Mouse (Mus musculus) testis, postnatal 14 days (tissue): ENCODE data around the gene Atxn1.

ENCODE experiments used
- DNase-seq: peaks from one replicate; pipeline ENCODE4 v3.0.0; 2021; ENCODE audit warnings: low spot score

Gene Atxn1

DNA sequence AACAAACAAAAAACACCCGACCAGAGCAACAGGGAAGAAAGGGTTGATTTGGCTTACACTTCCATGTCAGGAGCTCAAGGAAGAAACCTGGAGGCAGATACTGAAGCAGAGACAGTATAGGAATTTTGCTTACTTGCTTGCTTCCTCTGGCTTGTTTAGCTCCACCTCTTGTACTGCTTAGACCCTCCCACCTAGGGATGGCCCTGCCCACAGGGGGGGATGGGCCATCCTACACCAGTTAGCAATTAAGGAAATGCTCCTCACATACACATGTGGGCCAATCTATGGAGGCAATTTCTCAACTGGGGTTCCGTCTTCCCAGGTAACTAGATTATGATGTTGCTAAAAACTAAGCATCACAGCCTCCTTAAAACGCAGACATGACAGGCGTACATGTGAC is 39.5 kb downstream of the Atxn1 start:
- no peak for DNase-seq

DNA sequence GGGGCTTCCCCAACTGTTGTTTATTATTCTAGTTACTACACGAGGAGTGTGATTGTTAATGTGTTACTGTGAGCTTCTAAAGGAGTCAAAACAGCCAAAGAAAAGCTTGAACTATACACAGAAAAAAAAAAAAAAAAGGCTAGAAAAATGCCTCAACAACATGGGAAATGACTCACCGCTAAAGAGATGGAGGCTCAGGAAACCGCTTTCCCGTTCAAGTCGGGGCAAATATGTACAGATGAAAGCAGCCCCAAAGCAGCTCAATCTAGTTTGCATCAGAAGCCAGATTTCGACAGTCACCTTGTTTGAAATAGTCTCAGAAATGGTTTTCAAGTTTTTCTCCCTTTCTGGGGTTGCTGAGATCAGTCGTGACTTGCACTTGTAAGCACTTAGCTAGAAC is 40.3 kb downstream of the Atxn1 start:
- DNase-seq: no peak

DNA sequence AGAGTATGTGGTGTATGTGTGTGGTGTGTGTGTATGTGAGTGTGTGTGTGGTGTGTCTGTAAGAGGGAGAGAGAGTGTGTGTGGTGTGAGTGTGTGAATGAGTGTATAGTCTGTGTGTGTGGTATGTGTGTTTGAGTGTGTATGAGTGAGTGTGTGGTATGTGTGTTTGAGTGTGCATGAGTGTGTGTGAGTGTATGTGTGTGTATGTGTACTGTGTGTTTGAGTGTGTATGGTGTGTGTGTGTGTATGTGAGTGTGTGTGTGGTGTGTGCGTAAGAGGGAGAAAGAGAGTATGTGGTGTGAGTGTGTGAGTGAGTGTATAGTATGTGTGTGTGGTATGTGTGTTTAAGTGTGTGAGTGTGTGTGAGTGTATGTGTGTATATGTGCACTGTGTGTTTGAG is 41.7 kb downstream of the Atxn1 start:
- no peak for DNase-seq

GRCm38 (mm10) chr13:45922467-45922866 is 42.3 kb downstream of the Atxn1 start:
- no peak for DNase-seq

GRCm38 (mm10) chr13:45918956-45919711 is 45.7 kb downstream of the Atxn1 start:
- DNase-seq: no peak

DNA sequence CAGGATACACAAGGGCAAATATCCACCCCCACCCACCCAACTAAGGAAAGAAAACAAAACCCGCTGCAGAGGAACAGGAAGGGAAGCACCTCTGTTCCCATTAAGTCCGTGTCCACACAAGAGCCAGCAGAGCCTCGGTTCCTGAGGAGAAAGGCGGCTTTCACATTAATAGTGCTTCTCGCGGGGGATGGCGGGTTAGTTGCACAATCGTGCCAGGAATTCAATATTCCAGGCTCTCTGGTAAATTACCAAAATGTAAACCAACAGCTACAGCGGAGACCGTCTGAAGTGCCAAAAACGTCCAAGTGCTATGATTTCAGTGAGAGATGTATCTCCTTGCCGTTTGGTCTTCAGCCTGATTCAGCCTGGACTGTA is 46.8 kb downstream of the Atxn1 start:
- no peak for DNase-seq

DNA sequence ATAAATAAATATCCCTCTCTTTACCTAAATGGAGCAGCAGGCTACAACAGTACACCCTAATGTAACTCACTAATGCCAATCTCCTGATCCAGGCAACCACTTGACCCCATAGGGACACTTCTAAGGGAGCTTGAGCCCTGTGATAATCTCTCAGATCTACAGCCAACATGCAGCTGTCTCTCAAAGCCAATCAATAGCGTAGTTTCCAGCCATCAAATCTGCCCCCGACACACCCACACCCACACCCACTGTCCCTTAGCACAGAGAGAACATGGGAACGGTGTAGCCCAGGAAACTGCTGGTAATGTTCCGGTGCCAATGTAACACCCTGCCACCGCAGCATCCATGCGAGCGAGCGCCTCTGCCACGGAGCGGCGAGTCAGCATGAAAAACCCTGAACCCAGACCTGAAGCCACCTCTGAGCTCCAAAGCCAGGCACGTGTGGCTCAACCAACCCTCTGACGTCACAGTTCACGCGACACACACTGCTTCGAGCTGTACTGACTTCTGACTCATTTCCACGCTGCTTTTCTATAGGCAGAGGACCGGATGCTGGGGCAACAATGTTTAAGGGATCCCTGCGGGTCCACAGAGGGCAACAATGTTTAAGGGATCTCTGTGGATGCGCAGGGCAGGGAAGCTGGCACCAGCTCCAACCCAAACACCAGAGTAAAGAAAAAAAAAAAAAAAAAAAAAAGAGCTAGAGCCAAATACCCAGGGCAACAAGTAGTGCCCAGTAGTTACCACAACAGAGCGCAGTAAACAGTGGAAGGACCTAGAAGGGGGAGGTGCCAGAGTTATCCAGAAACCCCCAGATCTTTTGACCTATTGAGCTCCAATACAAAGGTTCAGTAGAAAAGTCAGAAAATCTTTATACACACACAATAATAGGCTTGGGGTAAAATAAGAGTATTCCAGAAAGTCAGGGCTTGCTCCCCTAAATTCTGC is 47.5 kb downstream of the Atxn1 start:
- DNase-seq: peak; percentile 59

GRCm38 (mm10) chr13:45915921-45916320 is 48.9 kb downstream of the Atxn1 start:
- no peak for DNase-seq

GRCm38 (mm10) chr13:45915026-45915425 is 49.8 kb downstream of the Atxn1 start:
- no peak for DNase-seq

GRCm38 (mm10) chr13:45914117-45914516 is 50.7 kb downstream of the Atxn1 start:
- DNase-seq: no peak

DNA sequence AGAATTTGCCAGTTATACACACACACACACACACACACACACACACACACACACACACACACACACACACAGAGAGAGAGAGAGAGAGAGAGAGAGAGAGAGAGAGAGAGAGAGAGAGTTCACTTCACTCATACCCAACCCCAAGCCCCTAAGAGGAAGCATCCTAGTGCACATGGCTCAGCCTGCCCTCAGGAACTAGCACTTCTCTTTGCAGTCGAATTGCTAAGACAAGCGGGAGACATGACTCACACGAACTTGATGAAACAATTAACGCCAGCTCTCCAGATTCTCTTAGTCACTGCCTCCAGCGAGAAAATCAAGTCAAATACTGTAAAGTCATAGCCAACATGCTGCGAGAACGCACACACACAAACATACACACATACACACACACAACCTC is 53.0 kb downstream of the Atxn1 start:
- DNase-seq: no peak

DNA sequence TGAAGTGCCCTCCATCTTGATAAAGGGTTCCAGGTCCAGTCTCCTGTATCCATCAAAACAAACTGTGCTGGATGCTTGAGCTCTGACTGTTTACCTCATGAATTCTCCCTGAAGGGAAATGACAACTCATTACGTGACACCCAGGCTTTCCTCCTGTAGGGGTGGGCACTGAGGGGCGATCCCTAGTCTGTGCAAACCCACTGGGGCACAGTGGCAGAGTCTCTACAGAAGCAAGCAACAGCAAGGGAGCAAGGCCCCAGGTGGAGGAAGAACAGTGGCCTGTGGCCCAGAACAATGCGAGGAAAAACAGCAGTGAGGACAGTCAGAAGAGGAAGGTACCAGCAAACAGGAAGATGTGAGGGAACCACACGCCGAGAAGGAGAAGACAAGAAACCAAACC is 53.7 kb downstream of the Atxn1 start:
- no peak for DNase-seq

DNA sequence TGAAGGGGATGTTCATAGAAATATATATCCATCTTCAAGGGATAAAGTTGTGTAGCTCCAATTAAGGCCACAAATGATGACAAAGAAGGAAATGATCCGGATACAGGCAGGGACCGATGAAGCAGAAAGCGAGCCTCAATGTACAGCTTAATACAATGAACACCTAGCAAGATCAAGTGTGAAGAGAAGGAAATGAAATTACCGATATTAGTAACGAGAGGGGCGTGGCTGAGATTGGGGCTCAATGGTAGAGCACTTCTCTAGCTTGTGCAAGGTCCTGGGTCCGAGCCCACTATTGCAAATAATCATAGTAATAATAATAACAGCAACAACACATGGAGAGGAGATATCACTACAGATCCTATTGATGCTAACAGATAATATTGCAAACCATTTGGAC is 54.5 kb downstream of the Atxn1 start:
- no peak for DNase-seq

GRCm38 (mm10) chr13:45907181-45907691 is 57.6 kb downstream of the Atxn1 start:
- no peak for DNase-seq

- DNase-seq: no peak
Observed at GRCm38 (mm10) chr13:45906438-45907166, 58.2 kb downstream of the Atxn1 start.

DNA sequence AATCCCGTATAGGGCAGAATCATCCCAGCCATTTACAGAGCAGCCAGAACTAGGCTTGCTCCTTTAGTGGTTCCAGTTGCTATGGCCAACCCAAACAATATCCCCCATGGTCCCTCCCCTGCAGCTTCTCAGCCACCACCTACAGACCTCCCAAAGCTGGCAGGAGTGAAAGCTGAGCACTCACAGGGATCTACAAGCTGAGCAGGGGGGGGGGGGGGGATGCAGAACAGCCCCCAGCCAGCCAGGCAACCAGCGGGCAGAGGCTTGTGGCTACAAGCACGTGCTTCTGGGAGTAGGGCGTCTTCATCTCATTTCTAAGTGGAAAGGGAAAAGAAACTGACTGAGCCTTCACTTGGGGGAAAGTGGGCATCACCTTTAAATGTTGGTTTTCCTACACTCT is 59.9 kb downstream of the Atxn1 start:
- no peak for DNase-seq

- no peak for DNase-seq
Observed at GRCm38 (mm10) chr13:45904456-45904855, 60.4 kb downstream of the Atxn1 start.

- DNase-seq: no peak
Observed at GRCm38 (mm10) chr13:45903519-45904274, 61.1 kb downstream of the Atxn1 start.

DNA sequence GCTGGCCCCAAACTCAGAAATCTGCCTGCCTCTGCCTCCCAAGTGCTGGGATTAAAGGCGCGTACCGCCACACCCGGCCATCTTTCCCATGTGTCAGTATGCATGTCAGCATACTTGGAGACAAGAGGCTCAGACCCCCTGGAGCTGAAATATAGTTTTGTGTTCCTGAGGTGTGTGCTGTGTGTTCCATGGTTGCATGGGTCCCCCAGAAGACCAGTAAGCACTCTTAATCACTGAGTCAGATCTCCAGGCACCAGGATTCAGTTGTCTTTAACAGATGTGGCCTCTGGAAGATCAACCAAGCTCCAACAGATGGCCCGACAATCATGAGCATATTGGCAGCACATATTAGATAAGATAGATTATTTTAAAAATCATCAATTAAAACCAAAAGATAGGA is 62.4 kb downstream of the Atxn1 start:
- no peak for DNase-seq

DNA sequence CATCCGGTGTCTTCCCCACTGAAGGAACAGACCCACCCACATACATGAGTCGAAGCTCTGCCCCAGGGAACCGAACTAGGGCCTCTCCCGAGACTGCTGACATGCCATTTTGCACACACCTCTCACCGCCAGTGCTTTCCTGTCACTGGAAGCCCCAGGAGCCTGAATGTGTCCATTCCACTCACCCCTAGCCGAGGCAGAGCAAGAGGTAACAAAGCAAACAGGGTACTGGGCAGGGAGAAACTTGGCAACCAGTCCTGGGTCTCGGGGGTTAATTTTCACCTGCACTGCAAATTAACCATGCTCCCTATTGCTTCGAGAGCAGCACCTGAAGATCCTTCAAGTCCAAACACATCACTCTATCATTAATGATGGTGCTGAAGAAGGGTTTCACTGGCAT is 64.0 kb downstream of the Atxn1 start:
- no peak for DNase-seq

GRCm38 (mm10) chr13:45897571-45897970 is 67.2 kb downstream of the Atxn1 start:
- no peak for DNase-seq

- DNase-seq: no peak
Observed at GRCm38 (mm10) chr13:45894760-45895159, 70.0 kb downstream of the Atxn1 start.
